Mouse (Mus musculus): Measurements from ENCODE around the gene Eaf2. TPM values are rescaled to one million over a fixed set of nuclear protein-coding genes. Genes with fewer than 3 reads are reported as not detected.
"Not testable (repeated sequence)": the region's sequence is repeated elsewhere in the genome, so short reads cannot be mapped to it uniquely, and the experiment has no call there.

Eaf2 gene
- polyA plus RNA-seq (2017; shearing (Covaris generic)), result 1 to 10 TPM in 1 of 2 experiments, under 1 TPM in 1; 0.32 to 2.1 TPM

DNA sequence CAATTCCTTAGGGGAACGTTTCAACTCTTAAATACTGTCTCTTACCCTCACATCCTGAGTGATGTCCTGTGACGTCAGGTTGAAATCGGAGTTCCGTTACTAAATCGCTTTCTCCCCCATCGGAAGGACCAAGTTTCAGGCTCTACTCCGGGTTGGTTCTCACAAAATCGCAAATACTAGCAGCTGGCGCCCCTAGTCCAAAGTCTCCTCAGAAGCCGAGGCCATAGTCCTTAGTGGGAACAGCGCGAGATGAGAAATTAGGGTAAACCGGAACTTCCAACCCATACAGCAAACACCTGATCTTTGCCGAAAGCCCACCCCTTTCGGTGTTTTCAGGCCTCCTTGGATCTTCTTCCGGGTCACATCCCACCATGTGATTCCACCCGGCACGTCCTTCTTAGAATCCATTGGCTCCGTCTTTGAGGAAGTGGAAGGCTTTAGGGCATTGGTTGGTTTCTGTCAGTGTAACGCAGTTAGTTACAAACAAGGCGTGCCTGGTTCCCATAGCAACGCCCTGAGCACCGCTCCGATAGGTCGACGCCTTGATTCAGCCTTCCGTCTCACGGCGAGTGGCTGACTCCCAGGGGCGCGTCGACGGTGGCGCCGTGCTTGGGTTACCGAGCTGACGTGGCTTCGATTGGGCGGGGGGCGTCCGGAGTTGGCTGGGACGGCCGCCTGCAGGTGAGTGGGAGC lies at the start of gene Eaf2, which contains the start of gene Golgb1:
TSS of gene Eaf2 (minus strand) at position 421 of the 693 bp plus-strand sequence.
TSS of gene Golgb1 (plus strand) at position 558 of the 693 bp plus-strand sequence.
- peak; percentile 95 for ATAC-seq

DNA sequence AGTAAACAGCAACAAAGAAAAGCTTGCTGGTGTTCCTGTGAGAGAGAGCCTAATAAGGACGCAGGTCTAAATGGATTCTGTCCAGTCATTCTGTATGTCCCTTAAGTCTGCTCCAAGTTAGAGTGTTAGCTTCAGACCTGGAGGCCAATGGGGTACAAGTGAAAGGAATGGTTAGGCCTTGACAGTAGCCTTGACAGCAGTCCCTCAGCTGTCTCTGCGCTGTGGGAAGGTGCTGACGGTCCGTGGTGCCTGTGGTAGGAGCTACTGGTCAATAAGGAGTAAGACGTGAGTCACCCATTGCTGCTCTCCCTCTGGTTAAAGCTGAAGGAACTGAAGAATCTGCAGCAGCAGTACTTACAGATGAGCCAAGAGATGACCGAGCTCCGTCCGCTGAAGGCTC lies 49.5 kb upstream of the Eaf2 start:
- no peak for ATAC-seq

DNA sequence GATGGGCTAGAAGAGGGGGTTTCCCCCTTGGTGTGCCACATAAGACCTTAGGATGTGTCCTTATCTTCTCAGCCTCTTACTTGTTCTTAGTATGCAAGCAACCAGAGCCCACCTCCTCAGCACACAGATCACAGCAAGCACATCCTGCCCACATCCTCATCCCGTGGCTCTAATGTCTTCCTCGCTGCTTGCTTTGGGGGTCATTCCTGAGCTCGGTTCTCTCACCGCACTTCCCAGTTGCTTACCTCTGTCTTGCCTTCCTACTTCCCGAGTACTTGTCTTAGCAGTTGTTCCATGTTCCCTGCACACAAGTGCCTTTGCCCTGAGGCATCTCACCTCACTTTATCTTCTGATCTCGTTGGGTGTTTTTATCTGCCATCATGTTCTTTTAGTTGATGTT lies 47.2 kb upstream of the Eaf2 start:
- peak; percentile 86 for ATAC-seq

DNA sequence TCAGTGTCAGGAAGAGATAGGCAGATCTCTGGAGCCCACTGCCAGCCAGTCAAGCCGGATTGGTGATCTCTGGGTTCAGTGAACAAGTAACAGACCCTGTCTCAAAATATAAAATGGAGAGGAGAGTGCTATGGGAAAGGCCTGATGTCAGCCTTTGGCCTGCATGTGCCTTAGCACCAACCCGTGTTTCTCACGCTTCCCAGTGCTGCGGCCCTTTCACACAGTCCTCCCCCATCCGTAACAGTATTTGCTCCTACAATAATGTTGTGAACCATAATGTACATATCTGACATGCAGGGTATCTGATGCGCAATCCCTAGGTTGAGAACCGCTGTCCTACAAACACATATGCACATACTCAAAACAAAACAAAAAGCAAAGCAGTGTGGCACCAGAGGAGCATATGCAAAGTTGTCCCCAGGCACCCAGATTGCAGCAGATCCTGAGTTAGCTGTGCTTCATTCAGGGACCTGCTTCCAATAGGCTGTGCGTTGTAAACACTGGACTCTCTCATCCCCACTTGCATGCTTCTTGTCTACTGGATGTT lies 46.3 kb upstream of the Eaf2 start:
- no peak for ATAC-seq

DNA sequence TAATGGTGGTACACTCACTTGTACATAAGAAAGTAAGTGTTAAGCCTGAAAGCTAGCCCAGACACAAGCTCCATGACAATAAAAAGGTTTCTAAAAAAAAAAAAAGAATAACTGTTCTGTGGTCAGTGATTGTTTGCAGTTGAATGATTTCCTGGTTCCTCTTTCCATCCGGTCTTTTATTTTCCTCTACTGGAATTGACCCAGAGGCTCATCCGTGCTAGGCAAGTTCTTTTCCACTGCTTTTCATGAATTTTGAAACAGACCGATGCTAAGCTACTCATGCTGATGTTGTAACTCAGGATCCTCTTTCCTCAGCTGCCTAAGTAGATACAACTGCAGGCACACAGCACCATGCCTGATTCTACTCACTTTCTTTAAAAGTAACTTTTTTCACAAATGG lies 45.6 kb upstream of the Eaf2 start:
- no peak for ATAC-seq

DNA sequence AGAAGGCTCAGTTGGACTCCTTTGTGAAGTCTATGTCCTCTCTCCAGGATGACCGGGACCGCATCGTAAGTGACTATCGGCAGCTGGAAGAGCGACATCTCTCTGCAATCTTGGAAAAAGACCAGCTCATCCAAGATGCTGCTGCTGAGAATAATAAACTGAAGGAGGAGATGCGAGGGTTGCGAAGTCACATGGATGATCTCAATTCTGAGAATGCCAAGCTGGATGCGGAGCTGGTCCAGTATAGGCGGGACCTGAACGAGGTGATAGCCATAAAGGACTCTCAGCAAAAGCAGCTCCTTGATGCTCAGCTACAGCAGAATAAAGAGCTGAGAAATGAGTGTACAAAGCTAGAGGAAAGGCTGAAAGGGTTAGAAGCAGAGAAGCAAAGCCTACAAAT lies 43.7 kb upstream of the Eaf2 start:
- no peak for ATAC-seq

DNA sequence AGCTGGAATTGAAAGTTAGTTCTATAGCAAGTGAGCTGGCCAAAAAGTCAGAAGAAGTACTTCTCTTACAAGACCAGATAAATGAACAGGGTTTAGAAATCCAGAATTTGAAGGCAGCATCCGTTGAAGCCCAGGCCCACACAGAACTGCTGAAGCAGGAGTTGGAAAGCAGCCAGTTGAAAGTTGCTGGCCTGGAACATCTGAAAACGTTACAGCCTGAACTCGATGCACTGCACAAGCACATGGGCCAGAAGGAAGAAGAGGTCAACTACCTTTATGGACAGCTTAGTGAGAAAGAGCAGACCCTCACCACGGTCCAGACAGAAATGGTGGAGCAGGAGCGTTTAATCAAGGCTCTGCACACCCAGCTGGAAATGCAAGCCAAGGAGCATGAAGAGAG lies 39.4 kb upstream of the Eaf2 start:
- ATAC-seq, result no peak

DNA sequence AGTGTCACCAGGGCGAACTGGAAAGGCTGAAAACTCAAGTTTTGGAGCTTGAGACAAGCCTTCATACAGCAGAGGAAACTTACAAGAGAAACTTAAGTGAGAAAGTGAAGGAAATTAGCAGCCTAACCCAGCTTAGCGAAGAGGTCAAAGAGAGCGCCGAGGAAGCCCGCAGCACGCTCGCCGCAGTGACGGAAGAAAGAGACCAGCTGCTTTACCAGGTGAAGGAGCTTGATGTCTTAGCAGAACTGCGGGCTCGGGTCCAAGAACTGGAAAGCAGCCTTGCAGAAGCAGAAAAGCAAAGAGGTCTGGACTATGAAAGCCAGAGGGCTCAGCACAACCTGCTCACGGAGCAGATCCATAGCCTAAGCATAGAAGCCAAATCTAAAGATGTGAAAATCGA lies 37.5 kb upstream of the Eaf2 start:
- ATAC-seq, result no peak

DNA sequence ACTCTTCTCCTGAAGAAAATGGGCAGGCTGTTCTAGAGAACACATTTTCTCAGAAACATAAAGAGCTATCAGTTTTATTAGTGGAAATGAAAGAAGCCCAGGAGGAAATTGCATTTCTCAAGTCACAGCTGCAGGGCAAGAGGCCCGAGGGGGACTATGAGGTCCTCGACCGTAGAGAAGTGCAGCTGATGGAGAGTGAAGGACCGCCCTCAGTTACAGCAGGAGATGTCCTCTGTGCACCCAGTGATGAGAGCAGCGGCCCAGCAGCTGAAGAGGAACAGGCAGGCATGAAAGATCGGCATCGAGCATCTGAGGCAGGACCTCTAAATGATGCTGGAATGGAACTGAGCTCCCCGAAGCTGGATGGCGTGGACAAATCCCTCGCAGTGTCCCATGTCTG lies 37.1 kb upstream of the Eaf2 start:
- ATAC-seq, result no peak

DNA sequence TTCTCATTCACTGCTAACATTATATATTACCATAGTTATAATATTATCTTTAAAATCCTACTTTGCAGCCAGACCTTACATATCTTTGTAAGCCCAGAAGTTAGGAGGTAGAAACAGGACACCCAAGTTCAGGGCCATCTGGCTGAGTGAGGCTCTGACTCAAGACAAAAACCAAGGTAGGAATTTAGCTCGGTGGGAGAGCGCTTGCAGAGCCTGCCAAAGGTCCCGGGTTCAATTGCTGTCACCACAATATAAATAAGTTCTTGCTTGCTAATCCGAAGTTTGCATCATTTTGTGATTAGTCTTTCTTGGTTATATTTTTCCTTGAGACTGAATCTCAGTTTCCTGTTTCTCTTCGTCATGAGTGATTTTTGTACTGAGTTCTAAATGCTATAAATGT lies 28.4 kb upstream of the Eaf2 start:
- no peak for ATAC-seq

DNA sequence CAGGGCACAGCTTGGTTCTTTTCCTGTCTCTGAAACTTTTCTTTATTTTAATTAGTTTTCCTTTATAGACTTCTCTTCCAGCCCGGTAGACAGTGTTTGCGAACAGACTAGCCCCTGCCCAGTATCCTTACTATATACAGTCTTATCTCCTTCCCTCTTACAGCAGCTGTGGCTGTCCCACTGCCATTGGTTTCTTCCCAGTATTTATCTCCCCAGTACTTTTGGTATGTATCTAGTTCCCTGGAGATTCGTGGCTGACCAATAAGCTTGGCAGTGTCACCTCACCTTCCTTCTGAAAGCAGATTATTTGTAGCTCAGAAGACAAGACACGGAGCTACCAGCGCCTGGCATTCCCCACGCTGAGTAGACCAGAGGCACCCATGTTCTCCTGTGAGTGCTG lies 21.9 kb upstream of the Eaf2 start:
- ATAC-seq, result no peak

DNA sequence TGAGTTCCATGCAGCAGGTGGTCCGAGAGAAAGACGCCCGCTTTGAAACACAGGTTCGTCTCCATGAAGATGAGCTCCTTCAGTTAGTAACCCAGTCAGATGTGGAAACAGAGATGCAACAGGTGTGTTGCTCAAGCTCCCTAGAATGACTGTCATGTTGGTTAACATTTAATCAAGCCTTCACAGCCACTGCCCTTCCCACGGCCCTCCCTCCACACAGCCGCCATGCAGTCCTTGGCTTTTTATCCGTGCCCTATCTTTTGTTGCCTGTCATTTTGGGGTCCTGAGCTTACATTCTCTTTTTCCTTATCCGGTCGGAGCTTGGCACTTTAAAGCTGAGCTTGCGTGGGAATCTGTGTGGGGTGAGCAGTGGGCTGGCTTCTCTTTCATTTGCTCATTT lies 18.5 kb upstream of the Eaf2 start:
- no peak for ATAC-seq

DNA sequence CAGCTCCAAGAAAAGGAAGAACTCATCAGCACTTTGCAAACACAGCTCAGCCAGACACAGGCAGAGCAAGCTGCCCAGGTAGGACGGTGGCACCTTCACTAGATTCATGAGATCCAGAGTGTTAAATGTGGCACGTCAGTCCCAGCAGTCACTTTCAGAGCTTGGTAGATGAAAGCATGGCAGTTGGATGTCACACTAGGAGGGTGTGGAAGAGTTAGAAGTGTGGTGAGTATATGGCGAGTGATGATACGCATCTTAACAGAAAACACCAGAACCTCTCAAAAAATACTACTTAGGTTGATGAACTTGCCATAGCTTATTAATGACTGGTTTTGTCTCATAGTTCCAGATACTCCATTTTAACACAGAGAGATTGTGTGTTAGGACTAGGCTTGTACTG lies 16.6 kb upstream of the Eaf2 start:
- no peak for ATAC-seq

DNA sequence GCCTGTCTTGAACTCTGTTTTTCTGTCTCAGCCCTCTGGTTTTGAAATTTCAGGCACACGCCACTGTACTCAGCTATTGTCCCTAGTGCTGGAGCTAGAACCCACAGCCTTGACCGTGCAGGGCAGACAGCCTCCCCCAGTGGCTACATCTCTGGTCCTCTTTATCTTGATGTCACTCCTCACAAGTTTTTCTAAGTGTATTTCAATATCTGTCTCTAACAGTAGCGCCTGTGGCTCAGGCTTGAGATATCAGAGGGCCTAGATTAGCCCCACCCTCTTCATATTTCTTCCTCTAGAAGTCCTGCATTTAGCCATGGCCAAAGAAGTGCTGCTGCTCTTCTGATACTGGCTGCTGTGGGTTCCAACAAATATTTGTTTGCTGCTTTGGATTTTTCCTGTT lies 15.8 kb upstream of the Eaf2 start:
- no peak for ATAC-seq

DNA sequence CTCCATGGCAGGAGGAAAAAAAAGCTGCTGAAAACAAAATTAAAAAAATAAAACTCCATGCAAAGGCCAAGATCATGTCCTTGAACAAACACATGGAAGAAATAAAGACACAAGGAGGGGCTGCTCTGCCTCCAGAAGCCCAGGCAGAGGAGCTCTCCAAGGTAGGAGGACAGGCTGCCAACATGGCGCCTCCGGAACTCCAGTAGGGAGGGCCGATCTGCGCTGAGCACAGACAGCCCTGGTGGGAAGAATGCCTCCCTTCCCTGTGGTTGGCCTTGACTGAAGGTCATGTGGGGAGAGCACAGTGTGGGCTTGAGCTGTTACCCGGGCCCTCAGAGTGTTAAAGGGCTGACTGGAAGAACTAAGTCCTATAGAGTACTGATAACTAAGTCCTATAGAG lies 12.7 kb upstream of the Eaf2 start:
- ATAC-seq, result no peak

DNA sequence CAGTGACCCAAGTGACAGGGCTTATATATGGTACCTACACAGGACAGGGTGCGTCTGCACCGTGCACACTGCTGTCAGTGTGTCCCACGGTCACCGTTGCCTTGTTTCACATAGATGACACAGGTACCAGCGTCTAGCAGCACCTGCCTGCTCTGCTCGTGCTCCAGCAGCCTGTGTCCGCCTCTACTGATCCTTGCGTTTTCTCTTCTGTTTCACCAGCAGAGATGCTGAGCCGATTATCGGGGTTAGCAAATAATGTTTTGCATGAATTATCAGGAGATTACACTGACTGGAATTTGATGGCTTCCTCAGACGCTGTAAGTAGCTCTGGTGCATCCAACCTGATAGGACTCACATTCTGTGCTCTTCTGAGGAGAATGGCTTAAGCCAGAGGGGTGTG lies 11.1 kb upstream of the Eaf2 start:
- no peak for ATAC-seq

DNA sequence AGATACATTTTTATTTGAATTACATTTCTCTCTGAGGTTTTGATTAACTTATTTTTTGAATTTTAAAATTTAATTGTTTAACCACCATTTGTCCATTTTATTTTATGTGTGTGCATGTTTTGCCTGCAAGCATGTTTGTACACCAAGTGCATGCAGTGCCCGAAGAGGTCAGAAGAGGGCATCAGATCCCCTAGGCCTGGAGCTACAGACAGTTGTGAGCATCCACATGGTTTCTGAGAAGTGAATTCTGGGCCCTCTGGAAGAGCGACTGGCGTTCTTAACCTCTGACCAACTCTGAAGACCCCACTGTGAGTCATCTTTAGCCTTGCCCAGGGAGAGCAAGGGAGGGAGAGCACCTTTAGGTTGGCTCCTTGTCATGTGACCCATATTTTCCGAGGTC lies 10.1 kb upstream of the Eaf2 start:
- ATAC-seq, result peak; percentile 69

DNA sequence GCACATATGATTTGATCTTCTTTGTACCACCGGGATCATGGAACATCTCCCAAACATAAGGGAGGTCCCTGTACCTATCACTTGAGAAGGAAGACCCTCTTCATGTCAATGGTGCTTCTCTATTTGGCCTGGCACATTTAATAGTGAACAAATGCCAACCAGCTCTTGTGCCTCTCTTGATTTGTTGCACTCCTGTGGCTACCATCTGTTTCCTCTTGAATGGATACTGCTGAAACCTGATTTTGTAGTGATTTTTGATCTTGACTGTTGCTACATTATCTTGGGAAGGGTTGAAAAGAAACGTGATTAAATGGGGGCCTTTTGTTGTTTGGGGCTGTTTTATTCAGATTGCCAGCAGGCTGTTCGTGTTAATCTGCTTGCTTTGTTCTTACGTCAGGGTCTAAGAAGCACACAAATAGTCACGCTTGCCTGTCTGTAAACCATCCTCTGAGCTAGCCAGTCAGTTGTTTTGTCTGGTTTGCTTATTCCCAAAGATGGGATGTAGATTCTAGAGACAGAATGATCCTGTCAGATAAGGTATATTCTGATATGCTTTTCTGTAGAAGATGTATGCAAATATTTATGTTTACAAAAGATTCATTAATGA lies 8.0 kb upstream of the Eaf2 start:
- no peak for ATAC-seq

DNA sequence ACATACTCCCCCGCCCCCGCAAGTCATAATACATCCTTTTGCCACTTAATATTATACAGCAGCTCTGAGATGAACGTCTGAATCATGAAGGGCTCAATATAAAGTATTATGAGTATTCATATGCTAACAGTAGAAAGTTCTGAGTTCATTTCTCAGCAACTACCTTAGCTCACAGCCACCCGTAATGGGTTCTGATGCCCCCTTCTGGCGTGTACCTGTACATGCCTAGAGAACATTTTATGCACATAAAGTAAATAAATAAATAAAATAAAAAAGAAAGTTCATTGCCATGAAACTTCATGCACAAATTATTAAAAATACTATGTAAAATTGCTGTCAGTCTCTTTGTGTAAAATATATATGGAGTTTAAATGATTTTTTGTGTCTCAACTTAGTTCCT lies 2.5 kb upstream of the Eaf2 start:
- ATAC-seq, result no peak

DNA sequence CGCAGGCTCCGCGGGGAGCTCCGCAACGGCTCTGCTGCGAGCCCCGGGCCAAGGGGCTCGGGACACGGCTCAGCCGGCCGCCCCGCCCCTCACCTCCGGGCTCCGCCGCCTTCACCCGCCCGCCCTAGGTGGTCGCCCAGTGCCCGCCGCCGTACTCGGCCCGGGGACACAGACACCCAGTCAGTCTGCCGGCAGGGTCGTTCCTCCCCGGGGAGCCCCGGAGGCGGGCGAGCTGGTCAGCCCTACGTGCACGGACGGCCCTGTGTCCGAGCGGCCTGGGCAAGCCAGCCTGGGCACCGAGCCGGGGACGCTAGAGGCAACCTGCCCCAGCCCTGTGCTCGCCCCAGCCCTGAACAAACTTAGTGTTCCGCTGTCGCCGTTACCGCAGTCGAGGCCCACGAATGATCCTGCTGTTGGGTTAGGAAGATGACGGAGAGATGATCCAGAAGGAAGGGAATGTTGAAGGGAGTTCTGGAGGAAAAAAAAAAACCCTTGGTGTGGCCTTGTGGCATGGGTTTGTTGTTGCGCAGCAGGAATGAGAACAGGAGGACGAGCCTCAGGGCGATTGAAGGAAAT lies 561 bp upstream of the Eaf2 start:
- ATAC-seq, result no peak

DNA sequence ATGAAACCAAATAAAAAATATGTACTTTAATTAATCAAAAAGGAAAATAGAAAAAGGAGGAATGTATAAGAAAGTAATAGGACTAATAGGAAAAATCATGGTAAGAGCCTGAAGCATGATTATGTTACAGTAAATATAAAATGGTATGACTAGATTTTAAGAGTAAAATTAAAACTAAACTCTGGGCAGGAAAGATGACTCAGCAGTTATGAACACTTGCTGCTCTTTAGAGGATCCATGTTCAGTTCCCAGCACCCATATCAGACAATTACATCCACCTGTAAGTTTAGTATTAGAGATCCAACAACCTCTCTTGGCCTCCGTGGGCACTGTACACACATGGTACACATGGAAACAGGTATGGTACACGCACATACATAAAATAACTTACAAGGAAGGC lies 5.4 kb downstream of the Eaf2 start:
- ATAC-seq, result no peak

DNA sequence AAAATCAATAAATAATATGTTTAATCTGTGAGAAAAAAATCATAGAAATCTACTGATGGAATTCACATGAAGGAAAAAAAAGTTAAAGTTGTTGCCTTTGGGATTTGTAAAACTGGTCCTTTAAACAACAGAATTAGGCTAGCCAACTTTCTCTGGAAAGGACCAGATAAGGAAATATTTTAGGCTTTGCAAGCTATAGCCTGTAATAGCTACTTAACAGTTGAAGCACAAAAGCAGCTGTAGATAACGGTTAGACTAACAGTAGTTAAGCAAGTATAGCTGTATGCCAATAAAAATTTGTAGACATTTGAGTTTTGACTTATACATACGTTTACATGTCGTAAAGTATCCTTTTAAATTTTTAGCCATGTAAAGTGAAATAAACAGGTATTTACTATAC lies 11.2 kb downstream of the Eaf2 start:
- no peak for ATAC-seq

DNA sequence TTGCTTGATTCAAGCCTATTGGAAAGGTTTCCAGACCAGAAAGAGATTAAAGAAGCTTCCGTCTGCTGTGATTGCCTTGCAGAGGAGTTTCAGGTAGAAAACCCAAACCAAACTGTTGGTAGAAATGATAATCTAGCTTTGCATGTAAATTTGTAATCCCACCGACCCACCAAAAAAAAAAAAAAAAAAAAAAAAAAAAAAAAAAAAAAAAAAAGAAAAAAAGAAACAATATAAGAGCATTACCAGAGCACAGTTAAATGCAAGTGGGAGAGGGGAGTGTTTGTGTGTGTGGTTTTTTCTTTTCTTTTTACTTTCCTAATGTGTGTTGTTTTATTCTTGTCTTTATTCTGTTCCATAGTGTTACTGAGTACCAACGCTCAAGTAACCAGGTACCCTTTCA lies 23.6 kb downstream of the Eaf2 start:
- no peak for ATAC-seq

DNA sequence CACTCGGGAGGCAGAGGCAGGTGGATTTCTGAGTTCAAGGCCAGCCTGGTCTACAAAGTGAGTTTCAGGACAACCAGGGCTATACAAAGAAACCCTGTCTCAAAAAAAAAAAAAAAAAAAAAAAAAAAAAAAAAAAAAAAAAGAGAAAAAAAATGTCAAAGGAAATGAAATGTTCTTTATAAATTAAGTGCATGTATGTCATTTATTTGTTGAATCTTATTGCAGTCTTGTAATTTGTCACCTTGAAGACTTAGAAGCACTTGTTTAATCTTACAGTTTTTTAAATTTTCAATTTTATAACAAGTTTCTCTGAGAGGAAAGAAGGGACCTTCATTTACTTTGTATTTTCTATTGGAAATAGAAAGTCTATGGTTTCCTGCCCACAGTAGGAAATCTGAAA lies 27.9 kb downstream of the Eaf2 start:
- not testable (repeated sequence) for ATAC-seq
